Mouse (Mus musculus) embryonic fibroblast, embryonic 13.5 days (primary cell): ENCODE results near the gene Apba3.

Experiments used
- CTCF ChIP-seq: IDR thresholded peaks from 2 replicates; pipeline ENCODE4 v1.5.1; 2011; ENCODE audit warnings: mild to moderate bottlenecking, control low read depth, low read length, moderate library complexity, borderline replicate concordance; ENCODE audit not compliant: insufficient read depth
- POLR2A ChIP-seq: IDR thresholded peaks from 2 replicates; pipeline ENCODE4 v1.6.1; 2011; ENCODE audit warnings: low read depth, mild to moderate bottlenecking, control low read depth, low read length, moderate library complexity

DNA sequence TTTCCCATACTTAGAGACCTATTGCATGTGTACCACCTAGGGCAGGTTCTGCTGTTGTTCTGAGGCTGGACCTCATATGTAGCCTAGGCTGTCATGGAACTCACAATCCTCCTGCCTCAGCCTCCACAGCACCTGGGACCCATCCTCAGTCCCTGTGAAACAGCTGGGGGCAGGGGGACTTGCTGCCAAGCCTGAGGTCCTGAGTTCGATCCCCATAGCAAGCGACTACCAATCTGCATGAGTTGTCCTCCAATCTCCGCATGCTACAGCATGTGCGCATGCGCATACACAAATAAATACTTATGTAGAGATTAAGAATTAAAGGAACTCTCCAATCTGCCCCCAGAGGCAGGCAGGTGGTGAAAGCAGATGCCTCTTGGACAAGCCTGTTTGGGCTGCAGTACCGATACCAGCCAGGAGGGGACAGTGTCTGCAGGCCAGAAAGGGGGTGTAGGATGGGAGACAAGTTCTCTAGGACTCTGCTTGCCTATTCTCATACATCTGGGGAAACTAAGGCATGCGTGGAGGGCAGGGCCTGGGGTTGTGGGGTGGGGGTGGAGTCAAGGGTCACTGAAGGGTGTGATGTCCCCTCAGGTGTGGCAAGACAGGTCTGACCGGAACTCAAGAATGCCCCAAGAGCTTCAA lies 20.9 kb downstream of the Apba3 start:
- TF ChIP-seq POLR2A (no peak), CTCF (peak; percentile 63; the same call in 1 of the 2 replicates)
